ENCODE assay signal across 20 mouse cellular contexts in the genomic region with DNA sequence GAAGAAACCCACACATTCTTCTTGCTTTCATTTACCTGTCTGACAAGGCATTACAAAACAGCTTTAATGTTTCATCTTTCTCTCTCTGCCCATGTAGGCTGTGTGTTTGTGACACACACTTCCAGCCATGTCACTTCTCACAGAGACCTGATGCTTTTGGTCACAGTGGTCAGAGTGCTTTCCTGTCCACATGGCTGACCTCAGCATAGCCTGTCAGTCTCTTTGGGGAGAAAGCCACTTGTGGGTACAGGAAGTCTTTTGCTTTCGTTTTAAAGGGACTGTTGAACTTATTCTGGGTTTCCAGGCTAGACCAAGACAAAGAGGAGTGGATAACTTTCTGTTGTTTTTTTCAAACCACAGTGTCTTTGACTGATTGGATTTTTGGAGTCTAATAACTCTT.
DNase-seq lines count a peak whose midpoint lies in the region; ATAC-seq lines count a peak whose summit lies in the region.
"Had no signal": no experiment of that assay in that cellular context is flagged by ENCODE, and none has a peak within 500 bp of the region (broad histone marks: within the 10 kb centered on the region; RNA-seq: fewer than 3 reads in every experiment).

No protein-coding gene starts in this region.

- peak; percentile 66 to 85 for ATAC-seq in hematopoietic stem cell, adult 5-6 weeks (replicated peaks in 1 of 2; ENCODE audit: insufficient read depth in 1 of 2, low FRiP score in 2 of 2, low TSS enrichment in 1 of 2, low read depth in 1 of 2, poor library complexity in 2 of 2, severe bottlenecking in 2 of 2)
- 0 out of 2 replicates have a peak, but pooled peaks have one; percentile 40 for ATAC-seq in monocyte, adult 5-6 weeks (replicated peaks; ENCODE audit: insufficient number of reproducible peaks, low FRiP score, low TSS enrichment, poor library complexity, severe bottlenecking)
- ATAC-seq: CD4-positive, CD25-positive, alpha-beta regulatory T cell, adult 4 months; forebrain, embryonic 16.5 days; intestine, postnatal 0 days; Patski had no signal

- DNase-seq in 416B (ENCODE audit: low read depth) (peak; percentile 86), MN1 (ENCODE audit: low spot score) (no peak)
- DNase-seq in cerebellum, adult 11-12 months, result no peak
- DNase-seq in kidney, postnatal 14 days, result no peak
- DNase-seq: adrenal gland, postnatal 10 days; adrenal gland, postnatal 36 days; cerebellum, adult 2 months; cerebellum, adult 9-11 months; cerebellum, postnatal 25 days; embryo, embryonic 11 days; gastrocnemius, postnatal 10 days; gastrocnemius, postnatal 36 days; heart, postnatal 10 days; heart, postnatal 4 days had no signal
